Mouse (Mus musculus): ENCODE measurements around the gene Ramp3.

GRCm38 (mm10) chr11:6702258-6702657 is 43.9 kb downstream of the Ramp3 start:
- no peak for TF ChIP-seq CTCF (IDR thresholded peaks at IDR 0.05)
- no peak for TF ChIP-seq POLR2A (IDR thresholded peaks at IDR 0.05; ENCODE audit: insufficient read depth, low read depth, low read length)
- TF ChIP-seq EP300 (IDR thresholded peaks at IDR 0.05; ENCODE audit: insufficient read depth, low read depth, low read length) = no peak

All from heart, adult 2 months (tissue).